Mouse (Mus musculus) left cerebral cortex, adult 9 months (tissue): ENCODE measurements around the gene Hcls1.

Source experiments
- DNase-seq, 2 experiments: peaks; one replicate each; pipeline ENCODE4 v3.0.0; 2022; ENCODE audit warnings: low spot score in 2 of 2

Gene Hcls1

DNA sequence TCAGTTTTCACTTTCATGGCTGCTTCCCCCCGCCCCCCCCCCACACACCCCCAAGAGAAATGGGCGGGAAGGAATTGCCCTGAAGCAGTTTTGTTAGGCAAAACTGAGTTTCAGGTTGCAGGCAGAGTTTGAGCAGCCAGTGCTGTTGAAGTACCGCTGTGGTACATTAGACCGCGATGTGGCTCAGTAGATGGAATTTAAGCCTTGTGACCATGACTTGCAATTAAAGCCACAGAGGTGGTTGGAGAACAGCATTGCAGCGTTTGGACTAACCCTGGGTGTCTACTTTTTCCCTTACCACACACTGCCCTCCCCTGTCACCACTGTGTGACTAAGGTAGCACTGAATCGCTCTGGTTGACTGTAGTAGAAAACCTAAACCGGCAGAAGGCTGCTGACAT is 54.7 kb downstream of the Hcls1 start:
- no peak for DNase-seq

DNA sequence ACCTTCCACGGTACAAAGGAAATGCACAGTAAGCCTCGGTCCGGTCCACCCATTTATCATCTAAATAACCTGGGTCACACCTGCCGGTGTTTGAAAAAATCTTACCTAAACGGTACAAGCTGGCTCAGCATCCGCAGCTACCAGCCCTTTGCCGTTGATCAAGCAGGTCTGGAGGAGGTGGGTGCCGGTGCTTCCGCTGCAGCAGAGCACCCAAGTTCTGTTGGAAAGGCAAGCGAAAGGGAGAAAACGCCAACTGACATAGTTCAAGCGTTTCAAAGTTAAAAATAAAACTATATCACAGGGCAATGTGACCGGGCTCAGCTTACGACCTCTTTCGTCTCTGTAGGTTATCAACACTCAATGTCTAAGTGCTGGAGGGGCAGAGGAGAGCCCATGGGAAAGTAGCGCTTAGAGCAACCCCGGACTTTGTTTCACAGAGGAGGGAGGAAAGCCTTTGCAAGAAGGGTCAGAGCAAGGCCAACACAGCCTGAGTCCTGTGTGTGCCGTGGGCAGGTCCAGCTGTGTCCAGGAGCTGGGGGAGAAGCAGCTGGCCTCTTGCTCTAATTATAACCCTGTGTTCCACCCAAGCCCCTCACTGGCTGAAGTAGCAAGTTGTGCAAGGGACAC is 55.3 kb downstream of the Hcls1 start, which contains the start of gene Fbxo40:
Fbxo40 (minus strand) TSS at position 469 of the 627 bp plus-strand sequence.
- DNase-seq: no peak

- DNase-seq: no peak
These were observed 62.9 kb downstream of the Hcls1 start for GRCm38 (mm10) chr16:36997650-36998049.

DNA sequence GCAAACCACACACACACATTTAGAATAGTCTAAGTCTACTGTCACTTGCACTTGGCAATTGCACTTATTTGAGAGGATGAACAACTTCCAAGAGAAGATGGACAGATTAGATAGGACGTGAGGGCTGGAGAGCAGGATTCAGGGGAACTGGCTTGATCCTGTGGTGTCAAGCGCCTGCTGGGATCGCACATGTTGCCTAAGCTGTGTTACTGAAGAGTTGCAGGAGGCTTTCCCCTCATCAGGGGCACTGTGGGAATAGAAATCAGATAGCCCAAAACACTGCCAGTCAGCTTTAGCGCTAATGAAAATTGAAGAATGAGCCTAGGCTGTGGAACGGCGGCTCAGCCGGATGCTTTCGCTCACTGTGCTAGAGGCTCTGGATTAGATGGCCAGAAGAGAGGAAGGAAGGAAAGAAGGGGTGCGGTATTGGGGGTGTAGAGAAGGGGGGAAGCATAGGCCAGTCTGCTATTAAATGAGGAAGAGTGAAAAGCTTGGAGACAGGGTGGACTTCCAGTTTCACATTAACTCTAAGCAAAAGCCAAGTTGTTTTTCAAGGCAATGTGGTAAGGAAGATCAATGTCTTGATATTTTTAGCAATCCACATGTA is 64.7 kb downstream of the Hcls1 start:
- DNase-seq: no peak

- no peak for DNase-seq
These were observed 74.5 kb downstream of the Hcls1 start for GRCm38 (mm10) chr16:37009262-37009661.

DNA sequence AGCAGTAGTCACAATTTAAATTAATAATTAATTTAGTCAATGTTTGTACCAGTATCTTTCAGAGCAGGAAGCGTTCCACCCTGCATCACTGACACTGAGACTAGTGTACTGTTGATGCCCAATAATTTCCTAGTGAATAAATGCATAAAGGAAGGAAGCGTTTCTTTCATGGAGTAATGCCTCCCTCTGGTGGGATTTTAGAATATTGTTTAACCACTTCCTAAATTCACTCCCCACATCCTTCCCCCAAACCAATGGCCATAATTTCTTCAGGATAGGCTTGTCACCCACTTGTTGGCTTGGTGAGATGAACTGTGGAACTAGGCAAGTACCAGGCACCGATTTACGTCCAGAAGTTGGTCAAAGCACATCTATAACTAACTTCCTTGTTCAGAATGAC is 75.6 kb downstream of the Hcls1 start:
- peak; percentile 32 to 55 for DNase-seq

DNA sequence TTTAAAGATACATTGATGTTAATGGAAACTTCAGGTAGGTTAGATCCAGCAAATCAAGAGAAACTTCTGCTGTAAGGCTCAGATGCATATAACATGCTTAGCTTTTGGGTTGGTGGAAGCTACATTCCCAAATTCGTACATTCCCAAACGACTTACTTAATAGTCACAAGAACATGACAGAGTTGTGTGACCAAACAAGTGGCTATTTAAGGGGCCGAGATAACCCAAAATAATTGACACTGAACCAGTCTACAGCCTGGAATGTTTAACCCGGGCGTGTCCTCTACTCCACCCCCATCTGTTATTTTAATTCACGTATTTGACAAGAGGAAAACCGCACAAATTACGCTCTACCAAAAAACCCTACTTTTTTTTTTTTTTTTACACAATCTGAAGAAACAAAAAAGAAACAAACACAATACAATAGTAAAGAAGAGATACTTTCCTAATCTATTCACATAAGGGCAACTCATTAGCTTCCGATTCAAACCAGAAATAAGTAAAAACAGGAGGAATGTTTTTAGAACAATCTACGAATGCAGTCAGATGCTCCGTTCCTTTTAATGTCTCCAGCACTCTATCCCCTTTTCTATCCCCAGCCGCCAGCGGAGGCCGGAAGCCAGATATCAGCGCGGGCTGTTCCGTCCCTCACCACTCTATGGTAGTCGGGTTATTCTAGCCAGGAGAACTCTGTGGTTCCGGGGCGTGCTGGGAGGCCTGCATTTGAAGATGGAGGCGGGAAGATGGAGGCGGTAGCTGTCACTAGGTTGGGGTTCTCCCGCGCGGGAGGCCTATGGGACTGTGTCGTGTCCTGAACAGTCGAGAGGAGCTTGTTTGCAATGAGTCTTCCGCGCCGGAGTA is 76.5 kb downstream of the Hcls1 start, which contains the start of gene Polq:
Polq (plus strand) TSS at position 726 of the 861 bp plus-strand sequence.
- DNase-seq: peak; percentile 70 to 95

DNA sequence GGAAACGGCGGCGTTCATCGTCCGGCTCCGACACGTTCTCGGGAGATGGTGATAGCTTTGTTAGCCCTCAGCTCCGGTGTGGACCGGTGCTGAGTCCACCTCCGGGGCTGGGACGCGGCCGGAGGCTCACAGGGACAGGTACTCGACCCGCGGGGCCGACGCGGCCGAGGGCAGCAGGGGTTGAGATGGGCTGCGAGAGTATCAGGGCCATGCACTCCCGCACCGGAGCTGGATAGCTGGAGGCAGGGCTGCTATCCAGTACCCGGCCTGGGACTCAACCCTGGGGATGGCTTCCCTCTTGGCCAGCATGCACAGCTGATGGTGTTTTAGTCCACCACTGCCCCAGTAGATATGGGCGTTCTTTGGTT is 77.1 kb downstream of the Hcls1 start:
- no peak for DNase-seq

DNA sequence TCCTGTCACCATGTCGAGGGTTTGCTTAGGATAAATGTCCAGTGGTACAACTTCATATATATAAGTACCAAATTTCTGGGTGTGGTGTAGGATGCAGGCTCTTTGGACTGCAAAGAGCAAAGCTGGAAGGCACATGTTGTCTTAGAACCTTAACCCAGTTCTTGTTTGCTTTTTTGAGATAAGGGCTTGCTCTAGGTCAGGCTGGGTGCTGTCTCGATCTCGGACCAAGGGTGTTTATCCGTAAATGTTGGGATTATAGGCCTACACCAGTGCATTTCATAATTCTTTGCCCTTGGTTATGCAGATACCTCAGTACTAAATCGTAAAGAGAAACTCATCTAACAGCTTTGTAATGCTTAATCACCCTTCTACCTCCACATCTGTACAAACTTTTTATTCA is 77.6 kb downstream of the Hcls1 start:
- no peak for DNase-seq
